Mouse (Mus musculus): ENCODE data around the gene Pgrmc1. TPM values are rescaled to one million over a fixed set of nuclear protein-coding genes. Genes with fewer than 3 reads are reported as not detected.

Gene Pgrmc1
- polyA plus RNA-seq, 1 experiment = 76.8 TPM

DNA sequence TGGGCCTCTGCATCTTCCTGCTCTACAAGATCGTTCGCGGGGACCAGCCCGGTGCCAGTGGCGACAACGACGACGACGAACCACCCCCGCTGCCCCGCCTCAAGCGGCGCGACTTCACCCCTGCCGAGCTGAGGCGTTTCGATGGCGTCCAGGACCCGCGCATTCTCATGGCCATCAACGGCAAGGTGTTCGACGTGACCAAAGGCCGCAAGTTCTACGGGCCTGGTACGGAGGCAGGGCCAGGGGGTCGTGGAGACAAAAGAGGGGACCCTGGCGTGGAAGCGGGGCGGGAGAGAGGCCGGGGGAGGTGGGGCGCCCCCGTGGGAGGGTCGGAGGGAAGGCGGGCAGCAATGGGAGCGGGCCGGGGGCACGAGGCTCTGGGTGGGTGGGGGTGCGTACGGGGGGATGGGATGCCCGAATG is 394 bp downstream of the Pgrmc1 start:
- H3K79me2 ChIP-seq (ENCODE audit: control insufficient read depth, insufficient read depth) = peaks cover 8% of the 10 kb centered on the region
- H3K79me3 ChIP-seq (ENCODE audit: low read depth) = peaks cover 2% of the 10 kb centered on the region
- peak overlapping the region; percentile 45 for H3K4me3 ChIP-seq (ENCODE audit: insufficient read depth, poor library complexity, severe bottlenecking)
- H3ac ChIP-seq (ENCODE audit: control insufficient read depth, insufficient read length, low read depth) = peak overlapping the region; percentile 95
- TF ChIP-seq CTCF (IDR thresholded peaks at IDR 0.05; ENCODE audit: control insufficient read depth, insufficient read depth, insufficient read length) (no peak), MAX (IDR thresholded peaks at IDR 0.05) (no peak), MYOG (IDR thresholded peaks at IDR 0.05; ENCODE audit: control insufficient read depth, extremely low read depth, insufficient read length) (no peak), USF1 (IDR thresholded peaks at IDR 0.05; ENCODE audit: low read depth) (no peak), CEBPB (IDR thresholded peaks at IDR 0.05; ENCODE audit: low read depth) (no peak), FOSL1 (IDR thresholded peaks at IDR 0.05; ENCODE audit: insufficient read depth, low read length, poor library complexity, severe bottlenecking) (no peak), MYOD1 (IDR thresholded peaks at IDR 0.05; ENCODE audit: control insufficient read depth, insufficient read length, low read depth) (no peak)
- H3K36me3 ChIP-seq (ENCODE audit: control insufficient read depth, insufficient read depth) = peaks cover 8% of the 10 kb centered on the region
- H3K27me3 ChIP-seq (ENCODE audit: control insufficient read depth, insufficient read depth, insufficient read length) = no peaks in the 10 kb centered on the region

GRCm38 (mm10) chrX:36598861-36599344 is 897 bp downstream of the Pgrmc1 start:
- Histone ChIP-seq H3K79me2 (ENCODE audit: control insufficient read depth, insufficient read depth) (peaks cover 8% of the 10 kb centered on the region), H3K79me3 (ENCODE audit: low read depth) (peaks cover 2% of the 10 kb centered on the region), H3ac (ENCODE audit: control insufficient read depth, insufficient read length, low read depth) (peak overlapping the region; percentile 19), H3K36me3 (ENCODE audit: control insufficient read depth, insufficient read depth) (peaks cover 8% of the 10 kb centered on the region), H3K27me3 (ENCODE audit: control insufficient read depth, insufficient read depth, insufficient read length) (no peaks in the 10 kb centered on the region), H3K4me3 (ENCODE audit: insufficient read depth, poor library complexity, severe bottlenecking) (peak overlapping the region; percentile 45)
- TF ChIP-seq CTCF (IDR thresholded peaks at IDR 0.05; ENCODE audit: control insufficient read depth, insufficient read depth, insufficient read length) (no peak), MAX (IDR thresholded peaks at IDR 0.05) (no peak), FOSL1 (IDR thresholded peaks at IDR 0.05; ENCODE audit: insufficient read depth, low read length, poor library complexity, severe bottlenecking) (no peak), MYOD1 (IDR thresholded peaks at IDR 0.05; ENCODE audit: control insufficient read depth, insufficient read length, low read depth) (no peak), USF1 (IDR thresholded peaks at IDR 0.05; ENCODE audit: low read depth) (no peak), MYOG (IDR thresholded peaks at IDR 0.05; ENCODE audit: control insufficient read depth, extremely low read depth, insufficient read length) (no peak), CEBPB (IDR thresholded peaks at IDR 0.05; ENCODE audit: low read depth) (no peak)

- Histone ChIP-seq H3K27me3 (ENCODE audit: control insufficient read depth, insufficient read depth, insufficient read length) (no peaks in the 10 kb centered on the region), H3K36me3 (ENCODE audit: control insufficient read depth, insufficient read depth) (peaks cover 9% of the 10 kb centered on the region), H3K79me3 (ENCODE audit: low read depth) (peaks cover 2% of the 10 kb centered on the region), H3K79me2 (ENCODE audit: control insufficient read depth, insufficient read depth) (peaks cover 8% of the 10 kb centered on the region), H3ac (ENCODE audit: control insufficient read depth, insufficient read length, low read depth) (no peak overlapping the region), H3K4me3 (ENCODE audit: insufficient read depth, poor library complexity, severe bottlenecking) (peak overlapping the region; percentile 45)
- TF ChIP-seq USF1 (IDR thresholded peaks at IDR 0.05; ENCODE audit: low read depth) (no peak), FOSL1 (IDR thresholded peaks at IDR 0.05; ENCODE audit: insufficient read depth, low read length, poor library complexity, severe bottlenecking) (no peak), MAX (IDR thresholded peaks at IDR 0.05) (no peak), CTCF (IDR thresholded peaks at IDR 0.05; ENCODE audit: control insufficient read depth, insufficient read depth, insufficient read length) (no peak), CEBPB (IDR thresholded peaks at IDR 0.05; ENCODE audit: low read depth) (no peak), MYOD1 (IDR thresholded peaks at IDR 0.05; ENCODE audit: control insufficient read depth, insufficient read length, low read depth) (no peak), MYOG (IDR thresholded peaks at IDR 0.05; ENCODE audit: control insufficient read depth, extremely low read depth, insufficient read length) (no peak)
Measured at GRCm38 (mm10) chrX:36599656-36600055, 1.6 kb downstream of the Pgrmc1 start.

GRCm38 (mm10) chrX:36600066-36600465 is 2.1 kb downstream of the Pgrmc1 start:
- Histone ChIP-seq H3K36me3 (ENCODE audit: control insufficient read depth, insufficient read depth) (peaks cover 13% of the 10 kb centered on the region), H3K4me3 (ENCODE audit: insufficient read depth, poor library complexity, severe bottlenecking) (no peak overlapping the region), H3K27me3 (ENCODE audit: control insufficient read depth, insufficient read depth, insufficient read length) (no peaks in the 10 kb centered on the region), H3K79me2 (ENCODE audit: control insufficient read depth, insufficient read depth) (peaks cover 8% of the 10 kb centered on the region), H3ac (ENCODE audit: control insufficient read depth, insufficient read length, low read depth) (no peak overlapping the region), H3K79me3 (ENCODE audit: low read depth) (peaks cover 2% of the 10 kb centered on the region)
- no peak for TF ChIP-seq CTCF (IDR thresholded peaks at IDR 0.05; ENCODE audit: control insufficient read depth, insufficient read depth, insufficient read length)
- TF ChIP-seq MAX (IDR thresholded peaks at IDR 0.05) = no peak
- no peak for TF ChIP-seq CEBPB (IDR thresholded peaks at IDR 0.05; ENCODE audit: low read depth)
- no peak for TF ChIP-seq FOSL1 (IDR thresholded peaks at IDR 0.05; ENCODE audit: insufficient read depth, low read length, poor library complexity, severe bottlenecking)

DNA sequence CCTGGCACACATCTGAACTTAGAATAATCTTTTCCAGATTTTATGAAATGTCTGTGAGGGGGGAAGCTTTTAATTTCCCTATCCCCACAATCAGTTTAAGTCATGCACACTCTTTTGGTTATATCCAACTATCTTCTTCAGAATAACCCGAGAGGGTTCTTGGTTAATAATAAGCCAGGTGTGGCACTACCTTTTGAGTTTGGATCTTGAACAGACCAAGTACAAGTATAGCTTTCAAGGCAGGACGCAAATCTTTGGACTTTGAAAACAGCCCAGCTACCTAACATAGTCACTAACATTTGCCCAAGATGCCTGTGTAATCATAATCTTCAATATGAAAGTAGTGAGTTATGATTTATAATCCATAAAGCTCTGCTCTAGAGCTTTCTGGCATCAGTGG is 4.9 kb downstream of the Pgrmc1 start:
- Histone ChIP-seq H3K79me2 (ENCODE audit: control insufficient read depth, insufficient read depth) (peaks cover 8% of the 10 kb centered on the region), H3K36me3 (ENCODE audit: control insufficient read depth, insufficient read depth) (peaks cover 17% of the 10 kb centered on the region), H3K27me3 (ENCODE audit: control insufficient read depth, insufficient read depth, insufficient read length) (no peaks in the 10 kb centered on the region), H3K4me3 (ENCODE audit: insufficient read depth, poor library complexity, severe bottlenecking) (no peak overlapping the region), H3ac (ENCODE audit: control insufficient read depth, insufficient read length, low read depth) (no peak overlapping the region), H3K79me3 (ENCODE audit: low read depth) (peaks cover 2% of the 10 kb centered on the region)
- TF ChIP-seq MYOD1 (IDR thresholded peaks at IDR 0.05; ENCODE audit: control insufficient read depth, insufficient read length, low read depth) = no peak
- no peak for TF ChIP-seq MYOG (IDR thresholded peaks at IDR 0.05; ENCODE audit: control insufficient read depth, extremely low read depth, insufficient read length)
- TF ChIP-seq MAX (IDR thresholded peaks at IDR 0.05) = no peak
- TF ChIP-seq CTCF (IDR thresholded peaks at IDR 0.05; ENCODE audit: control insufficient read depth, insufficient read depth, insufficient read length) = no peak
- TF ChIP-seq FOSL1 (IDR thresholded peaks at IDR 0.05; ENCODE audit: insufficient read depth, low read length, poor library complexity, severe bottlenecking) = no peak
- TF ChIP-seq USF1 (IDR thresholded peaks at IDR 0.05; ENCODE audit: low read depth) = no peak
- no peak for TF ChIP-seq CEBPB (IDR thresholded peaks at IDR 0.05; ENCODE audit: low read depth)

- no peaks in the 10 kb centered on the region for H3K79me3 ChIP-seq (ENCODE audit: low read depth)
- H3K4me3 ChIP-seq (ENCODE audit: insufficient read depth, poor library complexity, severe bottlenecking) = no peak overlapping the region
- no peaks in the 10 kb centered on the region for H3K27me3 ChIP-seq (ENCODE audit: control insufficient read depth, insufficient read depth, insufficient read length)
- H3K36me3 ChIP-seq (ENCODE audit: control insufficient read depth, insufficient read depth) = peaks cover 17% of the 10 kb centered on the region
- no peak overlapping the region for H3ac ChIP-seq (ENCODE audit: control insufficient read depth, insufficient read length, low read depth)
- H3K79me2 ChIP-seq (ENCODE audit: control insufficient read depth, insufficient read depth) = peaks cover under 1% of the 10 kb centered on the region
- TF ChIP-seq CTCF (IDR thresholded peaks at IDR 0.05; ENCODE audit: control insufficient read depth, insufficient read depth, insufficient read length) = no peak
- no peak for TF ChIP-seq MAX (IDR thresholded peaks at IDR 0.05)
- no peak for TF ChIP-seq CEBPB (IDR thresholded peaks at IDR 0.05; ENCODE audit: low read depth)
- no peak for TF ChIP-seq USF1 (IDR thresholded peaks at IDR 0.05; ENCODE audit: low read depth)
- TF ChIP-seq MYOG (IDR thresholded peaks at IDR 0.05; ENCODE audit: control insufficient read depth, extremely low read depth, insufficient read length) = no peak
- no peak for TF ChIP-seq FOSL1 (IDR thresholded peaks at IDR 0.05; ENCODE audit: insufficient read depth, low read length, poor library complexity, severe bottlenecking)
- no peak for TF ChIP-seq MYOD1 (IDR thresholded peaks at IDR 0.05; ENCODE audit: control insufficient read depth, insufficient read length, low read depth)
Measured at GRCm38 (mm10) chrX:36604040-36604439, 6.0 kb downstream of the Pgrmc1 start.

All from C2C12 (cell line).